Mouse (Mus musculus) heart, adult 18-20 months (tissue): ENCODE results near the gene Ncoa1. TPM values are rescaled to one million over a fixed set of nuclear protein-coding genes. Genes with fewer than 3 reads are reported as not detected.
A peak's percentile ranks its signal among the peaks of the same experiment; 100 is the strongest.
"Not testable (repeated sequence)": the region's sequence is repeated elsewhere in the genome, so short reads cannot be mapped to it uniquely, and the experiment has no call there.

ENCODE experiments used
- DNase-seq, 2 experiments: peaks; one replicate each; pipeline ENCODE4 v3.0.0; 2021 to 2022; ENCODE audit warnings: mixed read lengths in 1 of 2
- total RNA-seq, 2 experiments: library from RNA; stranded (reverse); gene quantifications; 2 replicates each; pipeline ENCODE4 v1.2.3; 2021

Gene Ncoa1
- total RNA-seq, 2 experiments from 2014 or later, result 28.9 to 29.0 TPM

DNA sequence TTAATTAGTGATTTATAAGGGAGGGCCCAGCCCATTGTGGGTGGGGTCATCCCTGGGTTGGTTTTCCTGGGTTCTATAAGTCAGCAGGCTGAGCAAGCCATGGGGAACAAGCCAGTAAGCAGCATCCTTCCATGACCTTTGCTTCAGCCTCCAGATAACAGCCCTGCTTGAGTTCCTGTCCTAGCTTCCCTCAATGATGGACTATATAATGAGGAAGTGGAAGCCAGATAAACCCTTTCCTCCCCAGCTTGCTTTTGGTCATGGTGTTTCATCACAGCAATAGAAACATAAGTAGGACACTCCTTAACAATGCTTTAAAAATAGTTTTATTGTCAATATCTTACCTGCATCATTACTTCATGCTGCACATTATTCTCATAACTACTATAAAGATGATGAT, 163.2 kb downstream of the Ncoa1 start:
- no peak for DNase-seq

- no peak for DNase-seq
These were observed 170.2 kb downstream of the Ncoa1 start for GRCm38 (mm10) chr12:4306712-4307313.

- no peak for DNase-seq
These were observed 177.7 kb downstream of the Ncoa1 start for GRCm38 (mm10) chr12:4299300-4299699.

DNA sequence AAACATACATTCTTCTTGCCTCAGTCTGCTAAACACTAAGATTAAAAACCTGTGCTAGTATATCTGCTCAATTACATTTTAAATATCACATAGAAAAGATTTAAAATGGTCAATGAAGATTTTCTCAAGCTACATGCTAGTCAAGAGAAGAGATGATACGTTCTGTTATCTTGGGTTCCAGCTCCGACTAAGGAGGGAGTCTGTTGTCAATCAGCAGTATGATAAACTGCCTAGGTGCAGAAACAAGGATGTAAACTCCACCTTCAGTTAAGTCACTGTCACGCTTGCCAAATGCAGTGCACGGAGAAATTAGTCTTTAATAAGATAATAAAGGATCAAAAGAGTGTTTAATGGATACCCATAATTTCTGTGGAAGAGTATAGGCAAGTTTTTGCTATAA, 178.4 kb downstream of the Ncoa1 start:
- no peak for DNase-seq

DNA sequence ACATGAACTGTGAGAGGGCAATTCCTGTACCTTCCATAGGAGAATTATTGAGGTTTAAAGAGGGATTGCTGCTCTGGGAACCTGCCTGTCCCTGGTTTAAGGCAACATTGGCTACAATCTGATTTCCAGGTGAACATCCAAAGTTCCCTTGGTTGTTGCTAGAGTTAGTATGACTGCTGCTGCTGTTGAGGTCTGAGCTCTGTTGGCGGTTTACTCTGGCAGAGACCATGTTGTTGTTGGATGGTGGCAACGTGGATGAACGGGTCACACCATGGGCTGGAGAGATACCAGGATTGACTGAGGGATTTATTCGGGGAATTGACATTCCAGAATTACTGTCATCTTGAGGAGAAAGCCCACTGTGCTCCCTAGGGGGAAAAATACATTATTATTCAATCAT, 181.1 kb downstream of the Ncoa1 start:
- DNase-seq, result peak in 1 of 2 experiments; percentile 16

DNA sequence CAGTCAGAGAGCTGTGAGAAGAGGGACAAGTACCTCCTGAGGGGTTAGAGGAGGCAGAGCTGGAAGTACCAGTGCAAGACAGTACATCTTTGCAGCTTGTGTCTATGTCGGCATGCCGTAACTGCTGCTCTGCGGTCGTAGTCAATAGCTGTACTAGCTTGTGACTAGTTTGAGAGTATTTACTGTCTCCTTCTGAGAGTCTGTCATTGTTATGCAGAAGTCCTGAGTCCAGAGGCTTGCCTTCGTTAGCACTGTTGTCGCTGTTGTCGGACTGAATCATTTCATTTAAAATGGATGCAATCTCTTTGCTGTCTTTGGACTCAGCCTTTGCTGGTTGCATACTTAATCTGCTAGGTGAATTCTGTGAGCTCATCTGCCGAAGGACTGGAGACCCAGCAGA, 181.7 kb downstream of the Ncoa1 start:
- no peak for DNase-seq

DNA sequence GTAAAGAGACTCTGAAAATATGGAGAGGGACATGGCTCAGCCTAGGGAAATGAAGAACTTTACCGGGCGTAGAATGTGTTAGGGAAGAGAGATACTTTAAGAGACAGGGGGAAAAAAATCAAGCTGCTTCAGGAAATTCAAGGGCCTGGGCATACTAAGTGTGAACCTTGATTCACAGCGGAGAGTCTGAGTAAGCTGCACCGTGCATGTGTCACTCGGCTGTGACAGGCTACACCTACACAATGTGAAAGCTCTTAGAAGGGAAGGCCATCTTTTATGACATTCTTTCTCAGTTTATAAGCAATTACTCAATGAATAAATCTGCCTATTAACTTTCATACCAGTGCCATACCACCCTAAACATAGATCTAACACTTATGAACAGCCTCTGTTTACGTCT, 183.2 kb downstream of the Ncoa1 start:
- DNase-seq, result no peak

GRCm38 (mm10) chr12:4285186-4285585, 191.8 kb downstream of the Ncoa1 start:
- DNase-seq, result peak; percentile 35 to 63

DNA sequence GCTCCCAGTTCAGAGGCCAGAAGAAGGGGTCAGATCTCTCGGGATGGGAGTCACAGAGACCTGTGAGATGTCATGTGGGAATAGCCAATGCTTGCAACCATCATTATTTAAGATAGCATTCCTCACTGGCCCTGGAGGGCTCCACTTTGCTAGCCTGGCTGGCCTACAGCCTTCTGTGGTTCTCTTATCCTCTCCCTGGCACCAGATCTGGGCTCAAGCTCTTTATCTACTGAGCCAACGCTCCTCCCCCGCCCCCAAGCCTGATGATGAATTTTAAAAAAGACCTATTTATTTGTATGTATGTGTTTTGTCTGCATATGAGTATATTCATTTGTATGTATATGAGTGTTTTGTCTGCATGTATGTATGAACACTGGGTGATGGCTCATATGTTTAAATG, 197.1 kb downstream of the Ncoa1 start:
- no peak for DNase-seq

- no peak for DNase-seq
These were observed 197.8 kb downstream of the Ncoa1 start for GRCm38 (mm10) chr12:4278978-4279755.

DNA sequence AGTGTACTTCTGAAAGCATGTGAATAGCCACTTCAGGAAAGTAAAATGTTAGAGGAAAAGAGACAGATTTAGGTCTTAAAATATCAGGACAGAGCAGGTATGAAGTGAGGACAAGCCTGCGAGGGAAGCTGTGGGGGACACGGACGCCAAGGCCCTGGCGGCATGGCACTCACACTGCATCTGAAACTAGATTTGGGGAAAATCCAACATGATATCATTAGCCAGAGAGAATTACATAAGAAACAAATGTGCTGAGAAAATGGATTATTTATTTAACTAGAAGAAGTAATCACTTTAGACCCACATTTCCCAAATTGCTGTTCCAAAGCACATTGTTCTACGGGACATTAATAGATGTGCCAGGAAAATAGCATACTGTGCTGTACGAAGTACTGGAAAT, 205.9 kb downstream of the Ncoa1 start:
- no peak for DNase-seq

DNA sequence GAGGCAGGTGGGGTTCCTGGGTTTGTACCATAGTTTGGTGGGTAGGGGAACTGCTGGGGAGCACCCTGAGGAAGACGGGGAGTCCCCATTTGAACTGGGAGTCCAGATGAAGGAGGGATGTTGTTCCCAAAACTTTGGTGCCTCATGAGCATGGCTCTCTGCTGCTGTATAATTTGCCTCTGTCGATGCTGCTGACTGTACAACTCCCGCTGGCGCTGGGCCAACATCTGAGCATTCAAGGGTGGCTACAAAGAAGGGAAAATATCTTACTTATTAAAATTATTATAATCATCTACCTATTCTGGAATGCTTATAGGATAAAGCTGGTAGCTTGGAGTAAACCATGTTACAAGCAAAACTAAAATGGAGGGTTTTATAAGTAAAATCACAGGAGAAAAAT, 209.2 kb downstream of the Ncoa1 start:
- DNase-seq, result no peak

DNA sequence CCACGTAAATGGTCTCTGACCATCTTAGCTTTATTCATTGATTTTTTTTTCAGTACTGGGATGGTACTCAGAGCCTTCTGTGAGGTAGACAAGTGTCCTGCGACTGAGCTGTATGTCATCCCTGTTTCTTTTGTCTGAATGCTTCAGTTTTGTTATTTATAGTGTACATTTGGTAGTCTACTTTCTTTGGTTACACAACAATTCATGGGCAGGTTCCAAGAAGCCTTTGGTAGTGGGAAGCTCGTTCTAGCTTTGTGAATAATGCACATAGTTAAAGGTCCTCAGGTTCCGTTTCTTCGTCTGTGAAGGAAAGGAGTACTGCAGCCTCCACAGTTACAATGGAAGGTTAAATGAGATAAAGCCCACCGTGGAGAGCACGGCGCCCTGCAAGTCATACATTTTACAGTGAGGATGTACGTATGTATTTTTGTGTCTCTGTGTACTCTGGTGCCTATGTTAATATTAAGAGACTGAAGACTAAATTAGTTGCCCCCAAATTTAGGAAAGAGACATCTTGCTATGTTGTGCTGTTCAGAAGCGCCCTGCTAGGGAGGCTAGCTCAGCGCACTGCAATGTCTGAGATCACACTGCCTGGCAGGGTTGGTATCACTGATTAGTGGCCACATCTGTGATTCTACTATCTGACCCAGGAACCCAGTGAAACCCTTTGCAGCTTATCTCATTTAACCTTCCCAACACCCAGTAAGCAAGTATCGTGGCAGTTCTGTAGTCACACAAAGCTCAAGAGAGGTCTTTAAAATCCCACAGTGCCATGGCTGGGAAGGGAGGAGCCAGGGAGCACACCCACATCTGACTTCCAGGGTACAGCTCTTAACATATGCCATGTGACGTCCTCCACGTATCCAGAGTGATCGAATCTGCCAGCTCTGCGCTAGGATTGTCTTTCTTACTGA, 224.0 kb downstream of the Ncoa1 start:
- no peak for DNase-seq

DNA sequence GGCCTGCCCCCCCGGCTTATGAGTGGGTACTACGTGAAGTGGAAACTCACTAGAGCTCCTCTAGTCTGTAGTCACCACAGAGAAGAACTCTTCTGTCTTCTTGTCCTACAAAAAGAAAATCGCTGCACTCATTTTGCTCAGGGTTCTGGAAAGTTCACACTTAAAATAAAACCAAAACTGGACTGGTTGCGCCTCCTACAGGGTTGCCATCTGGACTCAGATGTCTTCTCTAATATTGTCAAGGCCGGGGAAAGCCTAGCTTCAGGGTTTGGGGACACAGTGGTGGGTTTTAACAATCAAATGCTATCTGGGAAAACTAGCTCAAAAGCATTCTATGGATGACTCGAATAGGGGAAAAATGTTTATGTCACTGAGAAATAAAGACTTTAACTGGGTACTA, 227.2 kb downstream of the Ncoa1 start:
- DNase-seq, result no peak

DNA sequence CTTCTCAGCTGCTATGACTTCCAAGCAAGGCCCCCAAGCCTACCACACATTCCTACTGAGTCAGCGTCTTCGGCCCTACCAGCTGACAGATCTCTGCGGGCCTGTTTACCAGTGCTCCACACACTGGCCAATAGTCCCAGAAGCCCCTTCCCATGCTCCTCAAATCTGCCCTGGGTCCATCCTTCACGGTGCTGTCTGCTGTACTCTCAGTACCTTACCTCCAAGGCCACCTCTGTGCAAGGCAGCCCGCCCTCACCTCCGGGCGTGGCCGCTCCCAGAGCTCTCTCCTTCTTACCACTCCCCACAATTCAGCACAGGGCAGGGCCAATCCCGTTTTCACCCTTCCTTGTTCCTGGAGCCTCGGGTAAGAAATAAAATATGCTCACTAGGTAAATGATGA, 231.2 kb downstream of the Ncoa1 start:
- DNase-seq, result no peak

GRCm38 (mm10) chr12:4243805-4244204, 233.2 kb downstream of the Ncoa1 start:
- no peak for DNase-seq

DNA sequence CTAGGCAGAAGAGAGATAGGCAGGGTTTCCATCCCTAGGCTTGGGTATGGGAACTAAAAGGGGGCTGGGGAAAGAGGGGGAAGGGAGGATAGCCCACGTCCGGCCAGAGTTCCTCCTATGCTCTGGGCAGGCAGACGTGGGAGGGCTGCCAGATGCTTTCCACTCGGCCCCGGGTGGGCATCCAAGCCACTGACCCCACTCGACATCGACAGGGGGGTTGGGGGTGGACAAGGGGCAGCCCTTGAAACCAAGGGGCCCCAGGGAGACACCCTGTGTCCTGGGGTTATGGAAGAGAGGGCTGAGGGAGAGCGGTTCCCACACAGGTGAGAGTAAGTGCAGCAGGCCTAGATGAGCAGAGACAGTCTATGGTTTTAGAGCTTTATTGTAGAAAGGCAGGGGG, 236.7 kb downstream of the Ncoa1 start:
- not testable (repeated sequence) for DNase-seq

GRCm38 (mm10) chr12:4237481-4237880, 239.5 kb downstream of the Ncoa1 start:
- DNase-seq, result no peak

- peak; percentile 98 to 99 for DNase-seq
These were observed 243.1 kb downstream of the Ncoa1 start, which contains the start of the genes Ptrhd1 and Cenpo for GRCm38 (mm10) chr12:4233572-4234508. Ptrhd1 (plus strand) TSS chr12:4234027. Cenpo (minus strand) TSS chr12:4234294.

- no peak for DNase-seq
These were observed 244.2 kb downstream of the Ncoa1 start for GRCm38 (mm10) chr12:4232777-4233176.

DNA sequence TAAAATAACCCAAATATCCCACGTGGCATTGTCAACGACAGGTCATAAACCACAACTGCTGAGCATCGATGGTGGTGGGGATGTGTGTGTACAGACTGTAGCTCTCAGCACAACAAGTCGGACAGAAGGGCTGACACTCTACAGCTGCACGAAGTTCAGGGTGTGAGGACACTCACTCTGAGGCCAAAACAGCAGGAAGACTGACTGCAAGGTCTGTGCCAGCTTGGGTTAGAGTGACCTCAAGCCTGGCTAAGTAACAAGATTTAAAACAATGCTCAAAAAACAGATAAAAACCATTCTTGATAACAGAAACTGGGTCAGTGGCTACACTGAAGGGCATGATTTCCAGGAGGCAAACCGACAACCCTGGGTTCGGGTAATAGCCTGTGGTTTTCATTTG, 246.8 kb downstream of the Ncoa1 start:
- DNase-seq, result no peak

DNA sequence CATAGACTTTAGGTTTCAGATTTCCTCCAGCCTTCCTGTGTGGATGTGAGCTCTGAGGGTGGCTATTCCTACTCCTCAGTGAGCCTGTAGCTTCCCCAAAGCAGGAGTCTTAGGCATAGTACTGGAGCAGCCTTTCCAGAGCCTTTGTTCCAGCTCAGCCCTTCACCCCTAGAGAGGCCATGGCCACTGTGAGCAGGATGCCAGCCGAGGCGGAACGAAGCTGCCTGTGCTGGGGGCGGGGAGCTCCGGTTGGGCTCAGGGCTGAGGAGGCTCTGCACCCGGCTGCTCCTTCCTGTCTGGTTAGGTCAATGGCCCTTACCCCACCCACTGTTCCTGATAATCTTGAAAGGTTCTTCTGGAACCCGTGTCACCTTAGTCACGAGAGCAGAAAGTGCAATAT, 264.1 kb downstream of the Ncoa1 start:
- DNase-seq, result no peak
